Mouse (Mus musculus) ES-E14 (cell line): Measurements from ENCODE around the gene Pou2f2. TPM values are rescaled to one million over a fixed set of nuclear protein-coding genes. Genes with fewer than 3 reads are reported as not detected.
A peak's percentile ranks its signal among the peaks of the same experiment; 100 is the strongest.

Source experiments
- DNase-seq: peaks from one replicate; pipeline ENCODE4 v3.0.0-alpha.2; 2013; ENCODE audit warnings: low read depth, low spot score
- H3K27ac ChIP-seq: 2 replicates; pipeline ENCODE4 v1.5.1; 2012; ENCODE audit warnings: low read depth, mild to moderate bottlenecking, low read length, moderate library complexity, mixed read lengths; ENCODE audit not compliant: poor library complexity, insufficient read depth, severe bottlenecking
- H3K36me3 ChIP-seq: 2 replicates; pipeline ENCODE4 v1.6.1; 2012; ENCODE audit warnings: mild to moderate bottlenecking, low read length, moderate library complexity, mixed read lengths; ENCODE audit not compliant: control insufficient read depth, poor library complexity, insufficient read depth, severe bottlenecking
- H3K4me1 ChIP-seq, 2 experiments: fragments of 150-350 bp in 1 of 2; sonication (generic) in 1 of 2; 2 replicates each; pipeline ENCODE4 v1.6.1; 2012; ENCODE audit warnings: low read length in 2 of 2, mild to moderate bottlenecking in 1 of 2, mixed read lengths in 1 of 2; ENCODE audit not compliant: control insufficient read depth in 2 of 2, insufficient read depth in 2 of 2, poor library complexity in 1 of 2
- H3K4me3 ChIP-seq, 2 experiments: fragments of 150-350 bp in 1 of 2; sonication (generic) in 1 of 2; 2 replicates each; pipeline ENCODE4 v1.5.1; 2012; ENCODE audit warnings: low read length in 2 of 2, low read depth in 1 of 2, mild to moderate bottlenecking in 1 of 2, mixed read lengths in 1 of 2; ENCODE audit not compliant: insufficient read depth in 1 of 2, poor library complexity in 1 of 2, severe bottlenecking in 1 of 2
- H3K9ac ChIP-seq: 2 replicates; pipeline ENCODE4 v1.6.1; 2012; ENCODE audit warnings: low read depth, mild to moderate bottlenecking, low read length, mixed read lengths; ENCODE audit not compliant: poor library complexity, insufficient read depth, severe bottlenecking
- H3K9me3 ChIP-seq: fragments of 150-350 bp; sonication (generic); 2 replicates; pipeline ENCODE4 v1.6.1; 2012; ENCODE audit warnings: low read depth, mild to moderate bottlenecking, low read length; ENCODE audit not compliant: control insufficient read depth, insufficient read depth
- CHD2 ChIP-seq: IDR thresholded peaks from 2 replicates; pipeline ENCODE4 v1.6.1; 2014; ENCODE audit warnings: mild to moderate bottlenecking, low read depth, low read length, inconsistent platforms
- HCFC1 ChIP-seq: IDR thresholded peaks from 2 replicates; pipeline ENCODE4 v1.6.1; 2012; ENCODE audit warnings: low read length, inconsistent platforms, borderline replicate concordance; ENCODE audit not compliant: insufficient read depth
- MAFK ChIP-seq: IDR thresholded peaks from 2 replicates; pipeline ENCODE4 v1.6.1; 2014; ENCODE audit warnings: mild to moderate bottlenecking, low read depth, low read length, inconsistent platforms; ENCODE audit not compliant: insufficient read depth
- ZC3H11A ChIP-seq: IDR thresholded peaks from 2 replicates; pipeline ENCODE4 v1.6.1; 2012; ENCODE audit warnings: low read depth, mild to moderate bottlenecking, inconsistent platforms, low read length, borderline replicate concordance
- ZNF384 ChIP-seq: IDR thresholded peaks from 2 replicates; pipeline ENCODE4 v1.6.1; 2012; ENCODE audit warnings: low read depth, low read length, inconsistent platforms
- in situ Hi-C, 2 experiments: fragments of 600-800 bp; cut with MboI; formaldehyde crosslinking; loops; one replicate each; pipeline ENCODE4 v1.15.1; 2025; ENCODE audit warnings: low sequenced_read_pairs in 2 of 2, inconsistent platforms in 1 of 2; ENCODE audit not compliant: unreplicated experiment in 2 of 2
- total RNA-seq: library from RNA; depleted of rRNA; stranded (reverse); fragments of 300-350 nt; gene quantifications from 2 replicates; pipeline ENCODE4 v1.2.3, GENCODE M21; 2012

Gene Pou2f2
- total RNA-seq, 1 experiment: 2.4 TPM

DNA sequence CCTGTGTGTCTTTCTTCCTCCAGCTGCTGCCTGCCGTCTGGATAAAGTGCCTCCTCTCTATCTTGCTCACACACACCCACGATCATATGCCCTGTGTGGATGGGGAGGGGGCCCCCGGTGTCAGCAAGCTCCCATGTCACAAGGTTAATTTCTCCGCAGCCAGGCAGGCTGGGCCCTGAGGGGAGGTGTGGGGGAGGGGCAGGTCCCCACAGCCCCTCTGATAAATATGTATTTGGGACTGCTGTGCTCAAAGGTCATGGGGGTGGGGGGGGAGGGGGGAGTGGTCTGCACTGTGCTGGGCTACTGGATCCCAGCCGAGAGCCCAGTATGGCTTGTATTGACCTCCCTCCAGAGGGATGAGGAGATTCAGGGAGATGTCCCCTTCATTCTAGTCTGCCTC is 6.9 kb downstream of the Pou2f2 start:
- in situ Hi-C loops: no loop called here
- no peak overlapping the region for H3K27ac ChIP-seq
- H3K4me3 ChIP-seq: no peak overlapping the region
- DNase-seq: no peak
- H3K9me3 ChIP-seq: no peaks in the 10 kb centered on the region
- H3K9ac ChIP-seq: no peak overlapping the region
- no peak for TF ChIP-seq ZC3H11A
- no peak for TF ChIP-seq CHD2
- TF ChIP-seq ZNF384: no peak
- no peak for TF ChIP-seq HCFC1
- no peak for TF ChIP-seq MAFK
- no peaks in the 10 kb centered on the region for H3K36me3 ChIP-seq
- peaks cover 2 to 3% of the 10 kb centered on the region in 2 experiments; a peak in 2 of 4 replicates for H3K4me1 ChIP-seq

DNA sequence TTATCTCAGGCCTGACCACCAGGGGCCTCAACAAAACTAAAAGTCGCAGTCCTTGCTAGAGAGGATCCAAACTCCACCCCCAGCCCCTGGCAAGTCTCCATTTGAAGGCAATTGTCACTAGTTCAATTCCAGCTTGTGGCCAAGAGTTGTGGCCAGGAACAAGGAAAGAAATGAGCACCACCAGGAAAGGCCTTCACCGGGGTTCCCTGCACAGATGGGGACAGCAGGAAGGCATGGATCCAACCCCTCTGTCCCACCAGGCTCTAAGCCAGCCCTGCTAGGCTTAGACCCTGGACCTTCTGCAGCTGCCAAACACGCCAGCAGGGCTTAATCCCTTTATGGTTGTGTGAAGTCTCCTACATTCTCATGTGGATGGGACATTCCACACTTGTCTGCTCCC is 8.9 kb downstream of the Pou2f2 start:
- no peak overlapping the region for H3K4me3 ChIP-seq
- no peaks in the 10 kb centered on the region for H3K36me3 ChIP-seq
- H3K27ac ChIP-seq: no peak overlapping the region
- DNase-seq: no peak
- in situ Hi-C loops: no loop called here
- H3K9ac ChIP-seq: no peak overlapping the region
- H3K4me1 ChIP-seq: peaks cover 3 to 5% of the 10 kb centered on the region in 2 experiments; a peak in 2 of 4 replicates
- TF ChIP-seq ZNF384: no peak
- TF ChIP-seq ZC3H11A: no peak
- no peak for TF ChIP-seq MAFK
- TF ChIP-seq CHD2: no peak
- TF ChIP-seq HCFC1: no peak
- H3K9me3 ChIP-seq: no peaks in the 10 kb centered on the region

DNA sequence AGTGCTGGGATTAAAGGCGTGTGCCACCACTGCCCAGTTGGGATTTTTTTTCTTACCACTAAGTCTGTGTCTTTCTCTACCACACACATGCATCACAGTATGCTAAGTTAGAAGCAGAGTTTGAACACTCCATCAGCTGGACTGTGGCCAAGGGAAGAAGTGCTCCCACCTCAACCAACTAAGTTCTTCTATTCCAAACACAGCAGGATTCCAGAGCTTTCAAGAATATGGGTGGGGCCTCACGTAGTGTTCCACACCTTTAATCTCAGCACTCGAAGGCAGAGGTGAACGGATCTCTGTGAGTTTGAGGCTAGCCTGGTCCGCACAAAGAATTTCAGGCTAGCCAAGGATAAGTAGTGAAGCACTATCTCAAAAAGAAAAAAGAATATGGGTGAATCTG is 13.4 kb downstream of the Pou2f2 start:
- Histone ChIP-seq H3K9ac (no peak overlapping the region), H3K36me3 (no peaks in the 10 kb centered on the region), H3K4me3 (no peak overlapping the region), H3K27ac (no peak overlapping the region), H3K4me1 (peaks cover 0 to 5% of the 10 kb centered on the region in 2 experiments; a peak in 1 of 4 replicates), H3K9me3 (no peaks in the 10 kb centered on the region)
- TF ChIP-seq HCFC1: no peak
- TF ChIP-seq CHD2: no peak
- no peak for TF ChIP-seq ZNF384
- no peak for TF ChIP-seq ZC3H11A
- no peak for TF ChIP-seq MAFK
- in situ Hi-C loops: no loop called here
- DNase-seq: no peak

DNA sequence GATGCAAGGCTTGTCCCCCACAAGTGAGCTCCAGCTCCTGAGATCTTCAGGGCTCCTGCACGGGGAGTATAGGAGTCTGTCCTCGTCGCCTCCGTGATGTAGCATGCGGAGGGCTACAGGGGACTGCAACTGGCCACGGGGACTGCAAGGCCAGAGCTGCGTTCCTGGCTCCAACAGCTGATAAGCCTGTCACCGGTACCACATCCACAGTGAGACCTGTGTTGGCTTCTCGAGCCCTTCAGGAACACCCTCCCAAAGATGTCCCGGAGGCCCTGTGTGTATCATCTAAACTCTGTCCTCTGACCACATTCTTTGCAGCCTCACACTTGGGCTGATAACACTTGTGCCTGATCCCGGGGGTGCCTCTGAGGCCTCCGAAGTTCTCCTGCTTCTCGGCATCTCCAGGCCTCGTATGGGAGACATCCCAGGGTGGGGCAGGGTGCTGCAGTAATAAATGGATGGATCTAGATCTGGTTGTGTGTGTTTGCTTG is 23.3 kb downstream of the Pou2f2 start:
- Histone ChIP-seq H3K4me1 (peaks cover 2 to 42% of the 10 kb centered on the region in 2 experiments; a peak in 2 of 4 replicates), H3K36me3 (no peaks in the 10 kb centered on the region), H3K27ac (no peak overlapping the region), H3K4me3 (peak overlapping the region; percentile 5 to 60; a peak in 2 of 4 replicates), H3K9ac (no peak overlapping the region), H3K9me3 (no peaks in the 10 kb centered on the region)
- TF ChIP-seq ZNF384: no peak
- no peak for TF ChIP-seq HCFC1
- TF ChIP-seq CHD2: no peak
- TF ChIP-seq ZC3H11A: no peak
- TF ChIP-seq MAFK: no peak
- in situ Hi-C loops: no loop called here
- no peak for DNase-seq
